Mouse (Mus musculus): Measurements from ENCODE around the gene Sall4. TPM values are rescaled to one million over a fixed set of nuclear protein-coding genes. Genes with fewer than 3 reads are reported as not detected.

The Sall4 gene
- total RNA-seq (2021): under 1 TPM; 0.12 TPM
- long read RNA-seq, experiment 1: 0 reads
- long read RNA-seq, experiment 2: 0 reads

GRCm38 (mm10) chr2:168767582-168767981, at the start of gene Sall4:
Sall4 (minus strand) TSS chr2:168767943.
- no peak for DNase-seq

- DNase-seq: no peak
Measured at GRCm38 (mm10) chr2:168813243-168813642, 45.5 kb upstream of the Sall4 start.

GRCm38 (mm10) chr2:168809895-168810294, 42.2 kb upstream of the Sall4 start:
- DNase-seq: no peak

- no peak for DNase-seq
Measured at GRCm38 (mm10) chr2:168807681-168808080, 39.9 kb upstream of the Sall4 start.

GRCm38 (mm10) chr2:168803849-168804248, 36.1 kb upstream of the Sall4 start:
- no peak for DNase-seq

GRCm38 (mm10) chr2:168799326-168799725, 31.6 kb upstream of the Sall4 start:
- DNase-seq: no peak

- no peak for DNase-seq
Measured at GRCm38 (mm10) chr2:168798921-168799320, 31.2 kb upstream of the Sall4 start.

- no peak for DNase-seq
Measured at GRCm38 (mm10) chr2:168791115-168791802, 23.5 kb upstream of the Sall4 start.

GRCm38 (mm10) chr2:168786174-168786573, 18.4 kb upstream of the Sall4 start:
- no peak for DNase-seq

- no peak for DNase-seq
Measured at GRCm38 (mm10) chr2:168780596-168780995, 12.9 kb upstream of the Sall4 start.

GRCm38 (mm10) chr2:168780024-168780423, 12.3 kb upstream of the Sall4 start:
- DNase-seq: no peak

- DNase-seq: no peak
Measured at GRCm38 (mm10) chr2:168777481-168777880, 9.7 kb upstream of the Sall4 start.

GRCm38 (mm10) chr2:168776238-168776637, 8.5 kb upstream of the Sall4 start:
- no peak for DNase-seq

- DNase-seq: no peak
Measured at GRCm38 (mm10) chr2:168769259-168769658, 1.5 kb upstream of the Sall4 start.

- peak; percentile 40 for DNase-seq
Measured at GRCm38 (mm10) chr2:168766538-168767361, 993 bp downstream of the Sall4 start.

- peak; percentile 10 for DNase-seq
Measured at GRCm38 (mm10) chr2:168765696-168766537, 1.8 kb downstream of the Sall4 start.

GRCm38 (mm10) chr2:168765065-168765681, 2.6 kb downstream of the Sall4 start:
- DNase-seq: peak; percentile 75

GRCm38 (mm10) chr2:168764460-168764867, 3.3 kb downstream of the Sall4 start:
- DNase-seq: no peak

GRCm38 (mm10) chr2:168763785-168764184, 4.0 kb downstream of the Sall4 start:
- DNase-seq: no peak

GRCm38 (mm10) chr2:168762411-168762815, 5.3 kb downstream of the Sall4 start:
- no peak for DNase-seq

- DNase-seq: no peak
Measured at GRCm38 (mm10) chr2:168761954-168762353, 5.8 kb downstream of the Sall4 start.

- DNase-seq: no peak
Measured at GRCm38 (mm10) chr2:168761141-168761540, 6.6 kb downstream of the Sall4 start.

Data from adrenal gland, postnatal 10 days (tissue).